Mouse (Mus musculus): ENCODE measurements around the gene Ttll12. TPM values are rescaled to one million over a fixed set of nuclear protein-coding genes. Genes with fewer than 3 reads are reported as not detected.

Ttll12 gene
- total and polyA plus RNA-seq, 3 experiments = 21.9 to 40.0 (median 31.1) TPM

DNA sequence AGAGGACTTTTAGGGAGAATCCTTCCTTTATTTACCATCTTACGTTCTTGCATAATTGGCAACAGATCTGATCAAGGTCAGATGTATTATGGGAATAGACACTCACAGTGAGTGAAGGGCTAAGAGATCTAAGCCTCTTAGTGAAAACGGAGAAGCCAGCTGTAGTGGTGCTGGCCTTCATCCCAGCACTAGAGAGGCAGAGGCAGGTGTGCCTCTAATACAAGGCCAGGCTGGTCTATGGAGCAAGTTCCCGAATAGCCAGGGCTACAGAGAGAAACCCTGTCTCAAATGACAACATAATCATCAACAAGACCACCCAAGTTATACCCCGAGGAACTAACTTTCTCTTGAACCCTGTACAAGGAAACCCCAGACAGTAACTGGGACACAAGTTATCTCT lies 12.0 kb downstream of the Ttll12 start:
- H3K4me2 ChIP-seq (ENCODE audit: insufficient read depth, low read depth, poor library complexity, severe bottlenecking) = no peak overlapping the region
- no peaks in the 10 kb centered on the region for H3K27me3 ChIP-seq (replicated peaks)
- no peak for DNase-seq (ENCODE audit: extremely low read depth)
- no peak overlapping the region for H3K27ac ChIP-seq (ENCODE audit: insufficient read depth, low read depth)
- no peak overlapping the region for H3K4me3 ChIP-seq (replicated peaks in 1 of 3; ENCODE audit: low read depth in 2 of 3, low read length in 2 of 3, poor library complexity in 1 of 3)
- H3K9me3 ChIP-seq (replicated peaks; ENCODE audit: low read length) = peaks cover 13% of the 10 kb centered on the region
- no peaks in the 10 kb centered on the region for H3K79me2 ChIP-seq (replicated peaks; ENCODE audit: control insufficient read depth, extremely low read depth, insufficient read depth, poor library complexity, severe bottlenecking)
- TF ChIP-seq MEF2A (IDR thresholded peaks at IDR 0.05; ENCODE audit: borderline replicate concordance, low read depth, low read length) (no peak), MAX (IDR thresholded peaks at IDR 0.05; ENCODE audit: low read length) (no peak), MYC (IDR thresholded peaks at IDR 0.05; ENCODE audit: low read depth, low read length) (no peak), SMC3 (IDR thresholded peaks at IDR 0.05; ENCODE audit: low read depth, low read length) (no peak)
- no peak overlapping the region for H3K9ac ChIP-seq (ENCODE audit: insufficient read depth, low read depth)
- dilution Hi-C loops (cut with MboI; ENCODE audit: extremely low pct_ligation_motif_present, extremely low pct_unique_long_range_greater_than_20kb, low sequenced_read_pairs) (no loop called here), in situ Hi-C loops (cut with MboI; ENCODE audit: low pct_ligation_motif_present, low pct_unique_long_range_greater_than_20kb, low sequenced_read_pairs) (no loop called here)
- H3K36me3 ChIP-seq (replicated peaks in 1 of 2; ENCODE audit: control insufficient read depth in 1 of 2, insufficient read depth in 1 of 2, low read length in 1 of 2) = peaks cover 70 to 96% of the 10 kb centered on the region in 2 experiments
- no peaks in the 10 kb centered on the region for H3K4me1 ChIP-seq (ENCODE audit: control insufficient read depth in 1 of 2, insufficient read depth in 2 of 2)

DNA sequence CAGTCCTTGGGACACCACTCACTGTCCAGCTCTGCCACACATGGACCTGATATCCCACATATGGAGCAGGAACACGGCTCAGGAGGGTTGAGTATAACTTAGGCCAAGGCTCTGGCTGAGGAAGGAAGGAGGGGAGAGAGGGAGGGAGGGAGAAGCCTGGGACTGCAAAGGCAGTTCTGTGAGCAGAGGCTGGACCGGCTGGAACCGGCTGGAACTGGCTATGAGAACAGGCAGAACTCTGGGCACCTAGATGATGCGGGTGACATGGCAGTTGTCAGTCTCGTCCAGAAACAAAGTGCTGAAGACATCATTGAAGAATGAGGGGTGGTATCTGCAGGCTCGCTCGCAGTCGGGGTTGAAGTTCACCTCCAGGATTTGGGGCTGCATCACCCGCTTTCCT lies 18.3 kb downstream of the Ttll12 start:
- no peaks in the 10 kb centered on the region for H3K79me2 ChIP-seq (replicated peaks; ENCODE audit: control insufficient read depth, extremely low read depth, insufficient read depth, poor library complexity, severe bottlenecking)
- no peak overlapping the region for H3K9ac ChIP-seq (ENCODE audit: insufficient read depth, low read depth)
- H3K27ac ChIP-seq (ENCODE audit: insufficient read depth, low read depth) = no peak overlapping the region
- no peaks in the 10 kb centered on the region for H3K27me3 ChIP-seq (replicated peaks)
- H3K9me3 ChIP-seq (replicated peaks; ENCODE audit: low read length) = no peaks in the 10 kb centered on the region
- TF ChIP-seq ZC3H11A (IDR thresholded peaks at IDR 0.05; ENCODE audit: low read depth, low read length) (no peak), PAX5 (IDR thresholded peaks at IDR 0.05; ENCODE audit: low read length) (no peak), MAFK (IDR thresholded peaks at IDR 0.05; ENCODE audit: insufficient replicate concordance, low read length) (no peak), MXI1 (IDR thresholded peaks at IDR 0.05; ENCODE audit: low read depth, low read length) (no peak), POLR2A (IDR thresholded peaks at IDR 0.05; ENCODE audit: low read depth, low read length) (no peak), USF2 (conservative IDR thresholded peaks at IDR 0.05; ENCODE audit: low read depth, low read length) (no peak), BHLHE40 (IDR thresholded peaks at IDR 0.05; ENCODE audit: low read depth, low read length) (no peak), RCOR1 (conservative IDR thresholded peaks at IDR 0.05; ENCODE audit: low read depth, low read length) (no peak), NELFE (IDR thresholded peaks at IDR 0.05; ENCODE audit: low read depth, low read length) (no peak), ZKSCAN1 (IDR thresholded peaks at IDR 0.05; ENCODE audit: borderline replicate concordance, low read depth, low read length) (no peak), MEF2A (IDR thresholded peaks at IDR 0.05; ENCODE audit: borderline replicate concordance, low read depth, low read length) (no peak), MYC (IDR thresholded peaks at IDR 0.05; ENCODE audit: low read depth, low read length) (no peak), SMC3 (IDR thresholded peaks at IDR 0.05; ENCODE audit: low read depth, low read length) (no peak), NRF1 (IDR thresholded peaks at IDR 0.05; ENCODE audit: low read depth, low read length) (no peak)
- in situ Hi-C loops (cut with MboI; ENCODE audit: low pct_ligation_motif_present, low pct_unique_long_range_greater_than_20kb, low sequenced_read_pairs) (no loop called here), dilution Hi-C loops (cut with MboI; ENCODE audit: extremely low pct_ligation_motif_present, extremely low pct_unique_long_range_greater_than_20kb, low sequenced_read_pairs) (no loop called here)
- peaks cover 73 to 91% of the 10 kb centered on the region in 2 experiments for H3K36me3 ChIP-seq (replicated peaks in 1 of 2; ENCODE audit: control insufficient read depth in 1 of 2, insufficient read depth in 1 of 2, low read length in 1 of 2)
- no peak overlapping the region for H3K4me3 ChIP-seq (replicated peaks in 1 of 3; ENCODE audit: low read depth in 2 of 3, low read length in 2 of 3, poor library complexity in 1 of 3)
- DNase-seq (ENCODE audit: extremely low read depth) = no peak
- no peaks in the 10 kb centered on the region for H3K4me1 ChIP-seq (ENCODE audit: control insufficient read depth in 1 of 2, insufficient read depth in 2 of 2)
- no peak overlapping the region for H3K4me2 ChIP-seq (ENCODE audit: insufficient read depth, low read depth, poor library complexity, severe bottlenecking)
